Mouse (Mus musculus): ENCODE results near the gene Pxk. TPM values are rescaled to one million over a fixed set of nuclear protein-coding genes. Genes with fewer than 3 reads are reported as not detected.

Pxk gene
- polyA plus RNA-seq (2012; rRNA removed), result 55.5 and 62.4 TPM in 2 replicates

DNA sequence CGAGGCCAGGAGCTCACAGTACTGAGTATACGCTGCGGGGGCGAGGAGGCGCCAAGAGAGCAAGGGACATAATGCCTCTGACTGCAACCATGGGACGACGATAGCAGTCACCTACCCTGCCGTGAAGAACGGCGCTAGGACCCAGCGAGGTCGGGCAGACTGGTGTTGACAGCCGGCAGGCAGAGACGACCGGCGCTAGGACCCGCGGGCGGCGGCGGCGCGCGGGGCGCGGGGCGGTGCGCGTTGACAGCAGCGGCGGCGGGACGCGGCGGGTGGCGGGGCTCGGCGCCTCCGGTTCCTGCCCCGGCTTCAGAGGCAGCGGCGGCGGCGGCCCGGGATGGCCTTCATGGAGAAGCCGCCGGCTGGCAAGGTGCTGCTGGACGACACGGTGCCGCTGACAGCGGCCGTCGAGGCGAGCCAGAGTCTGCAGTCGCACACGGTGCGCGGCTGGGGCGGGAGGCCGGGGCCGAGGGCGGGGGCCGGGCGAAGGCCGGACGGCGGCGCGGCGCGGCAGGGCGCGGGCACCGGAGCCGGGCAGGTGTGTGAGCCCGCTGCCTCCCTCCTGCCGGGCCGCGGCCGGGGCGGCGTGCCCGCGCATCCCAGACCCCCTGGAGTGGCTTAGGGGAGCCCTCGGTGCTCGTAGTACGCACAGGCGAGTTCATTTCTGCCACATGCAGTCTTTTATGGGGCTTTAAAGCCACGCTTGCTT, at the start of gene Pxk:
Pxk (plus strand) TSS at position 234 of the 709 bp plus-strand sequence.
- TF ChIP-seq POLR2A (IDR thresholded peaks at IDR 0.05; ENCODE audit: borderline replicate concordance, extremely low read depth, insufficient read depth, insufficient read length, poor library complexity, severe bottlenecking) (peak; percentile 57), CTCF (IDR thresholded peaks at IDR 0.05; ENCODE audit: borderline replicate concordance, extremely low read depth, insufficient read depth, insufficient read length) (no peak)

DNA sequence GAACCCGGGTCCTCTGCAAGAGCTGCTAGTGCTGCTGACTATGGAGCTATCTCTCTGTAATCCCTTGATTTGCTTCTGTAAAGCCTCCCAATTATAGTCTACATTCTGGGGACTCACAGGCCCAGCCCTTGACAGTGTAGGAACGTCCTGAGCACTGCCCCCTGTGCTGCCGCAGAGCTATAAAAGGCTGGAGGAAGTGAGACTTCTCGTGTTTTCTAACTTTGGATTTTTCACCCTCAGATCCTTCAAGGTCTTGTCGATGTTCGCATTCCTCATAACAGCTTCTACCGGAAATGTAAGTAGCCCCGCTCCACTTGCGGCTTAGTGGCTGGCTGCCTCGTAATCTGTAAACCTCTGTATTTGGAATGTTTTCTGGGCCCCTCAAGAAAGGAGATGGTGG, 48.7 kb upstream of the Pxk start:
- no peak for TF ChIP-seq POLR2A (IDR thresholded peaks at IDR 0.05; ENCODE audit: borderline replicate concordance, extremely low read depth, insufficient read depth, insufficient read length, poor library complexity, severe bottlenecking)
- TF ChIP-seq CTCF (IDR thresholded peaks at IDR 0.05; ENCODE audit: borderline replicate concordance, extremely low read depth, insufficient read depth, insufficient read length), result no peak
- DNase-seq (ENCODE audit: low read depth), result no peak

More for the DNA sequence above, at the start of gene Pxk:
- peak; percentile 97 for DNase-seq (ENCODE audit: low read depth)

DNA sequence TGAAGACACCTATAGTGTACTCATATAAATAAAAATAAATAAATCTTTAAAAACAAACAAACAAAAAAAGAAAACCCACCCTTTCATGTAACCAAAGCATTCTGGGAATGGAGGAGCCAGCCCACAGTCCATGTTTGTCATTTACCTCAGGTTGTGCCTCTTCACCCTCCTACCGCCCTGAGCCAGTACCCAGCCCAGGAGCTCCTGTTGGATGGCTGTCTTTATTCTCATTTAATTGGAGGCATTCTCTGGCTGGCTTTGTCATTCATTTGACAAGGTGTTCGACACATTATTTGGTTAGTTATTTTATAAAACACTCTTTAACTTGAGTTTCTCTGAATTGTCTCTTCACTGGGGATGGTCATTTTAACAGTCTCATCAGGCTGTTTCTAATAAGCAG, 46.1 kb upstream of the Pxk start:
- TF ChIP-seq CTCF (IDR thresholded peaks at IDR 0.05; ENCODE audit: borderline replicate concordance, extremely low read depth, insufficient read depth, insufficient read length) (no peak), POLR2A (IDR thresholded peaks at IDR 0.05; ENCODE audit: borderline replicate concordance, extremely low read depth, insufficient read depth, insufficient read length, poor library complexity, severe bottlenecking) (no peak)
- DNase-seq (ENCODE audit: low read depth), result no peak

DNA sequence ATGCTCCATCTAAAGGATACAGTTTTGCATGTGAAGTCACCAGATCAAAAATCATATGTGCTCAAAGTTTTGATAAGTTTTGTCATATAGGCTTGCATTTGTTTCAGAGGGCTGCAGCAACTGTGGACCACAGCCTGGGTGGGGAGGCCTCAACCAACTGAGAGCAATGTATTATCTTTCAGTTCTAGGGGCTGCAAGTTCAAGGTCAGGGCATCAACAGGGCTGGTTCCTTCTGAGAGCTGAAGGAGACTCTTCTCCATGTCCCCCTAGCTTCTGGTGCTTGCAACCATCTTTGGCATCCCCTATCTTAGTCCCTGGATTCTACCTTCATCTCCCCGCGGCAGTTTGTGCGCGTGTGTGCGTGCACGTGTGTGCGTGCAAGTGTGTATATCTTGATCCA, 45.4 kb upstream of the Pxk start:
- no peak for TF ChIP-seq CTCF (IDR thresholded peaks at IDR 0.05; ENCODE audit: borderline replicate concordance, extremely low read depth, insufficient read depth, insufficient read length)
- TF ChIP-seq POLR2A (IDR thresholded peaks at IDR 0.05; ENCODE audit: borderline replicate concordance, extremely low read depth, insufficient read depth, insufficient read length, poor library complexity, severe bottlenecking), result no peak
- DNase-seq (ENCODE audit: low read depth), result no peak

DNA sequence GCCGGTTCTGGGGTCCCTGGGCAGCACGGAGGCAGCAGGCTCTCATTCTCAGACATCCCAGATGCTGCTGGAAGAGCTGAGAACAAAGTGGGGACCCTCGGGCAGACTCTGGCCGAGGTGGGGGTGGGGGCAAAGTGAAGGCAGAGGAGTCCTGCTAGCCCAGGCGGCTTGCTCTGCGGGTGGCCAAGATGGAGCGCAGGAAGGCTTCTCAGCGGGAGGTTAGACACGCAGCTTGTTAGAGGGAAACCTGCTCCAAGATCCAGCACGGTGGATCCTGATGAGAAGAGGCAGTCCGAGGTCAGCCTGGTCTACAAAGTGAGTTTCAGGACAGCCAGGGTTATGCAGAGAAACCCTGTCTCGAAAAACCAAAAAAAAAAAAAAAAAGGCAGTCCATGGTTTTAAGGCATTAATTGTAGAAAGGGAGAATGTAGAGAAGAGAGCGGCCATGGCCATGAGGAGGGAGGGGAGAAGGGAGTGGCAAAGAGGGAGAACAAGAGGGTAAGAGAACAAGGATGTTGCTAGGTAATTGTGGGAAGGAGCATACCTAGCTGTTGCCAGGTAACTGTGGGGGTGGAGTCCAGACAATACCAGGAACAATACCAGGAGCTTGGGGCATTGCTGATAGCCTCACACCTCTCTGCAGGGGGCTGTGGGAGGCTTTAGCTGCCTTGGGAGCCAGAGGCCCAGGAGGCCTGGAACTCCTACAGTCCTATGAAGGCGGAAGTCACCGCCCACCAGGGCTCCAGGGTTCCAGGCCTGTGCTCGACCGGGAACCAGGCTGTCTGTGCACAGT, 43.5 kb upstream of the Pxk start:
- no peak for DNase-seq (ENCODE audit: low read depth)

DNA sequence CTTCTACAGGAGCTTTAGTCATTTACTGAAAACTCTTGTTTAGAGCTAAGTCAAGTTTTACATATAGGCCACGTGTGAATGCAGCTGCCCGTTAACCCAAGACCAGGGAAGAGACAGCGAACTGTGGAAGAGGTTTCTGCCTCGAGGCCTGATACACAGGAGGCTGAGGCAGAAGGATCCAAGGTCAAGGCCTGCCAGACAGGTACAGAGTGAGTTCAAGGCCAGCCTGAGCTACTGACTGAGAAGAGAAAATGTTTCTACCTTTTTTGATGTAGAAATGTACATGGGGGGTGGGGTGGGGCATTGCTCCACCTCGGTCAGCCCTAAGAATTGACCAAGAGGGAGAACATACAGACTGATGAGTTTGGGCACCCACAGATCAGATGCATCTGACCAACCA, 41.9 kb upstream of the Pxk start:
- TF ChIP-seq CTCF (IDR thresholded peaks at IDR 0.05; ENCODE audit: borderline replicate concordance, extremely low read depth, insufficient read depth, insufficient read length) (no peak), POLR2A (IDR thresholded peaks at IDR 0.05; ENCODE audit: borderline replicate concordance, extremely low read depth, insufficient read depth, insufficient read length, poor library complexity, severe bottlenecking) (no peak)

More for the DNA sequence above, 43.5 kb upstream of the Pxk start:
- TF ChIP-seq CTCF (IDR thresholded peaks at IDR 0.05; ENCODE audit: borderline replicate concordance, extremely low read depth, insufficient read depth, insufficient read length) (no peak), POLR2A (IDR thresholded peaks at IDR 0.05; ENCODE audit: borderline replicate concordance, extremely low read depth, insufficient read depth, insufficient read length, poor library complexity, severe bottlenecking) (no peak)

DNA sequence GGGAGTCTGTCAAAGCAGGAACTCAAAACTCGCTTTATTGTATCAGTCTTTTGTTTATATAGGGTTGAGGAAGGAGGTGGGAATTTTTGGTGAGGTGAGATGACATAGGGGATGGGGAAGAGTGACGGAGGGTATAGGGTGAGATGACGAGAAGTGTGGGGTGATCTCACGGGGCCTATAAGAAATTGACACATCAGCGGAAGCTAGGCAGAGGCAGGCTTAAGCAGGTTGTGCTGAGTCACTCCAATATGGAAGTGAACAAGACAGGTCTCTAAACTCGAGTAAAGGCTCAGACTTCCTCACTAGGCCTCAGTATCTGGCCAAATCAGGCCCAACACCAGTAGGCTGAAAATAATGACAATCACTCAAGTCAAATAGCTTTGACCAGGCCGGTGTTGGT, 38.1 kb upstream of the Pxk start:
- TF ChIP-seq POLR2A (IDR thresholded peaks at IDR 0.05; ENCODE audit: borderline replicate concordance, extremely low read depth, insufficient read depth, insufficient read length, poor library complexity, severe bottlenecking), result no peak
- no peak for TF ChIP-seq CTCF (IDR thresholded peaks at IDR 0.05; ENCODE audit: borderline replicate concordance, extremely low read depth, insufficient read depth, insufficient read length)
- no peak for DNase-seq (ENCODE audit: low read depth)

More for the DNA sequence above, 41.9 kb upstream of the Pxk start:
- no peak for DNase-seq (ENCODE audit: low read depth)

DNA sequence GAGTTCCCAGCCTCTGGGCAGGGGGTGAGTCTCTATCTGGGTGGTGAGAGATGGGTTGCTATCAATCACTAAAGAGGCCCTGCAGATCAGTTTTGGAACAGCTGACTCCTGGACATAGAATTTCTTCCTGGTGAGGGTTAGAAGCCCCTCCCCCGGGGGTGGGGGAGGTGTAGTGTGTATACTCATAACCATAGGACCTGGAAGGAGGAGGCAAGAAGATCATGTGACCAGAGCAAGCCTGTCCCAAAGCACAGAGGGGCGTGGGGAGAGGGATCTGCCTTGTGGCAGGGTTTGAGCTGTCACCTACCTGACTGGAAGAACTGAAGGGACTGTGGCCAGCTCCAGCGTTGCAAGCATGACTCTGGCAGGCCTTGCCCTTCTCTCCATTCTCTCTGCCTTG, 35.9 kb upstream of the Pxk start:
- peak; percentile 3 for DNase-seq (ENCODE audit: low read depth)

DNA sequence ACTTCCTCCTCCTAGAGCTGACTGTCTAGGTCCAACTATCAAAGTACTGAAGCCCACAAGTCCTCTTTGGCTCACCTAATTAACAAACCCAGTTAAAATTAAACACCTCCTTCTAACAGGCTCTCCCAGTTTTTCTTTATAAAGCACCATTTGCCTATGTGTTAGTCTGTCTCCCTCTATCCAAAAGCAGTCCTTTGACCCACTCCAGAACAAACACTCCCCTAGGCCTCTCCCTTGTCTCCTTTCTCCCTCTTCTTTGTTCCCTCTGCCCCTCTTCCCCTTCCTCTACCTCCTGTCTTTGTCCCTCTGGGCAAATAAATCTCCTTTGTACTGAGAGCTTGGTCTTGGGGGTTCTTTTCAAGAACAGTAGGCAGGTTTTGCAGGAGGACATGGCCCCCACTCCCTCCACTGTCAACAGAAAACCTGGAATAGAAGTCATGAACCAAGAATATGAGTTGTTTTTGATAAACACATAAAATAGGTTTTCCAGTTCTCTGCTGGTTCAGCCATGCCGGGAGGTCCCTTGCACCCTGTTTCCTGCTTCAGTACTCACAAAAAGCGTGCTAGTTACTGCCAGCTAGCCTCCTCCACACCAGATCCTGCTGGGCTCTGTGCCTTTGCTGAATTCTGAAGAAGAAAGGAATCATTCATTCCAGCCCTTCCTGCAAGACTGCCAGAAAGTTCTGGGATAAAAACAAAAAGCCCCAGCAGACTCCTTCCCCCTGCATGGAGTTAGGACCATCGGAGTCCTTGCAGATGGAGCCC, 35.3 kb upstream of the Pxk start:
- peak; percentile 68 for DNase-seq (ENCODE audit: low read depth)
- TF ChIP-seq CTCF (IDR thresholded peaks at IDR 0.05; ENCODE audit: borderline replicate concordance, extremely low read depth, insufficient read depth, insufficient read length) (no peak), POLR2A (IDR thresholded peaks at IDR 0.05; ENCODE audit: borderline replicate concordance, extremely low read depth, insufficient read depth, insufficient read length, poor library complexity, severe bottlenecking) (no peak)

More for the DNA sequence above, 35.9 kb upstream of the Pxk start:
- TF ChIP-seq POLR2A (IDR thresholded peaks at IDR 0.05; ENCODE audit: borderline replicate concordance, extremely low read depth, insufficient read depth, insufficient read length, poor library complexity, severe bottlenecking) (no peak), CTCF (IDR thresholded peaks at IDR 0.05; ENCODE audit: borderline replicate concordance, extremely low read depth, insufficient read depth, insufficient read length) (no peak)

DNA sequence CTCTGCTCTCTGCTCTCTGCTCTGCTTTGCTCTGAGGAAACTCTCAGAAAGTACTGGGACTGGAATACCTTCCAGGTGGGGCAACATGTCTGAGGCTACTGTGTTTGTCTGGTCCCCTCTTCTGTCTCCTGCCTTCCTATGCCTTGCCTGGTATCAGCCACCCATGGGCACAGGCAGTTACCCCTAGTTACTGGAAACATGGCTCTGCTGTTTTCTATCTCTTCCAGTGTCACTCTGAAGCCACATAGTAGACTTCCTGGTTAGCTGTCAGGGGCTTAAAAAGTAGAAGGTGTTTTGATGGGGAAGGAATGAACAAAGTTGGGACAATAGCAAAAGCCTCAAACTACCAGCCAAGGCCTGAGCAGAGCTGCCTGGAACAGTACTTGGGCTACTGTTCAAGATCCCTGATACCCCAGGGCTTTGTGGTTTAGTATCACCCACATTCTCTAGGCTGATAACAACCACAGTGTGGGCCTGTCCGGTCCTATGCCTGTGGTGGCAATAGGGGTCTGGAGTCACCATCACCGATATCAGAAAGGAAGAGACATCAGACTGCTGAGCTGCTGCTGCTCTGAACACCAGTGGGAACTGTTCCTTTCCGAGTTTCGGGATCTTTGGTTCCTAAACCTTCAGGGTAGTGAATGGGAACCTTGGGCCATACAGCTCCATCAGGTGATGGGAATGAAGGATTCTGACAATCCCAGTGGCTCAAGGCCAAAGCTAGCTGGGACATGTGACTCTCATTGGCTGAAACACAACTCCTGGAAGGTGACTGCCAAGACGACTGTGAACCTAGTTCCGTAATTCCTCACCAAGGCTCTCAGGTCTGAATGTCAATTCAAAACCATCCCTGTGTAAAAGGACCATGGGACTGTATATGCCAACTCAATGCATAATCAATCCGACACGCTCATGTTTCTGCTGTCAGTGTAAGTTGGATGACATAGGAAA, 33.9 kb upstream of the Pxk start:
- DNase-seq (ENCODE audit: low read depth), result peak; percentile 8
- TF ChIP-seq POLR2A (IDR thresholded peaks at IDR 0.05; ENCODE audit: borderline replicate concordance, extremely low read depth, insufficient read depth, insufficient read length, poor library complexity, severe bottlenecking), result no peak
- TF ChIP-seq CTCF (IDR thresholded peaks at IDR 0.05; ENCODE audit: borderline replicate concordance, extremely low read depth, insufficient read depth, insufficient read length), result no peak
